Comparison of ENCODE assay signal across 16 mouse cellular contexts in the genomic region with DNA sequence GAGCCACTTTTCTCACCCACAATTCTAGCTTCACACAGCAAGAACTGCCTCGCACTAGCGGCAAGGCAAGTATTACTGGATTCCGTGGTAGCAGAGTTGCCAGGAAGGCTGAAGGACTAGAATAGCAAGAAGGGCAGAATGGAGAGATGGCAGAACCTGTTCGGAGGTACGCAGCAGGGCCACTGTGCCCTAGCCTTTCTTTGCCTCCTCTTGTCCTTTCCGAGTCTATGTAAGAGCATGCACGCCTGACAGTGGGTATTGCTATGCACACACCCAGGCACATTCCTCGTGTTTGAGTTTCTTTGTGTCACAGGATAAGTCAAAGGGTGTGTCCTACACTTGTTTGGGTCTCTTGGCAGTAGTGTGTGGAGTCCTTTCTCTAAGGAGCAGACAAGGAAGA.
DNase-seq lines count a peak whose midpoint lies in the region; ATAC-seq and TF ChIP-seq lines count a peak whose summit lies in the region.
"Had no signal": no experiment of that assay in that cellular context is flagged by ENCODE, and none has a peak within 500 bp of the region (broad histone marks: within the 10 kb centered on the region; RNA-seq: fewer than 3 reads in every experiment).

No protein-coding gene starts in this region.

- intact Hi-C loops in heart, postnatal 10 days (cut with DNase I), result no loop called here

- peaks cover 5% of the 10 kb centered on the region; the same call in 1 of the 2 replicates for H3K27me3 ChIP-seq in heart, embryonic 10.5 days (ENCODE audit: insufficient read depth, poor library complexity, severe bottlenecking)
- no peaks in the 10 kb centered on the region for H3K27me3 ChIP-seq in lung, embryonic 14.5 days (ENCODE audit: insufficient read depth, low read length)
- H3K27me3 ChIP-seq: CH12.LX; forebrain, embryonic 13.5 days; kidney, embryonic 15.5 days; midbrain, embryonic 15.5 days had no signal

- no peak overlapping the region for H3K4me3 ChIP-seq in heart, embryonic 10.5 days
- H3K4me3 ChIP-seq in lung, embryonic 14.5 days (ENCODE audit: low read depth, low read length), result no peak overlapping the region
- H3K4me3 ChIP-seq: forebrain, embryonic 13.5 days; kidney, embryonic 15.5 days; midbrain, embryonic 15.5 days had no signal

- H3K36me3 ChIP-seq in heart, embryonic 10.5 days, result no peaks in the 10 kb centered on the region
- no peaks in the 10 kb centered on the region for H3K36me3 ChIP-seq in lung, embryonic 14.5 days (ENCODE audit: insufficient read depth)
- H3K36me3 ChIP-seq: kidney, embryonic 15.5 days; midbrain, embryonic 15.5 days had no signal

- peak overlapping the region; percentile 36; the same call in 1 of the 2 replicates for H3K27ac ChIP-seq in heart, embryonic 10.5 days
- H3K27ac ChIP-seq in lung, embryonic 14.5 days (ENCODE audit: low read depth), result 0 out of 2 replicates have a peak overlapping the region, but pooled peaks have one; percentile 15
- H3K27ac ChIP-seq: kidney, embryonic 15.5 days; midbrain, embryonic 15.5 days had no signal

- no peak for DNase-seq in heart, embryonic 10.5 days (ENCODE audit: low spot score)
- DNase-seq in heart, postnatal 10 days, result no peak
- no peak for DNase-seq in lung, embryonic 14.5 days
- DNase-seq in lung, postnatal 10 days, result no peak
- DNase-seq in urinary bladder, postnatal 36 days (ENCODE audit: low spot score in 2 of 2), result peak; percentile 60 to 61
- no peak for DNase-seq in urinary bladder, postnatal 10 days (ENCODE audit: low spot score)
- DNase-seq: cerebellum, adult 9-11 months; gastrocnemius, postnatal 10 days; right cerebral cortex, adult 18-20 months; thymus, postnatal 14 days had no signal

- no peak overlapping the region for H3K4me2 ChIP-seq in lung, embryonic 14.5 days
- H3K4me2 ChIP-seq: forebrain, embryonic 13.5 days; kidney, embryonic 15.5 days; midbrain, embryonic 15.5 days had no signal

- no peaks in the 10 kb centered on the region for H3K9me3 ChIP-seq in heart, embryonic 10.5 days
- H3K9me3 ChIP-seq in lung, embryonic 14.5 days (ENCODE audit: low read depth, low read length), result no peaks in the 10 kb centered on the region
- H3K9me3 ChIP-seq: forebrain, embryonic 13.5 days; kidney, embryonic 15.5 days; midbrain, embryonic 15.5 days had no signal

- no peak for TF ChIP-seq CTCF in lung, embryonic 14.5 days (IDR thresholded peaks at IDR 0.05; ENCODE audit: low read depth)

- no peak overlapping the region for H3K9ac ChIP-seq in lung, embryonic 14.5 days
- H3K9ac ChIP-seq: forebrain, embryonic 13.5 days; kidney, embryonic 15.5 days; midbrain, embryonic 15.5 days had no signal

- ATAC-seq in lung, embryonic 14.5 days (ENCODE audit: insufficient read depth), result 0 out of 2 replicates have a peak, but pooled peaks have one; percentile 50
- ATAC-seq in CD4-positive, CD25-positive, alpha-beta regulatory T cell, adult 4 months, result no peak
- ATAC-seq: forebrain, embryonic 13.5 days; hindbrain, embryonic 16.5 days; midbrain, embryonic 15.5 days had no signal

- 70% methylated on average over 8 of the region's 8 CpGs for WGBS in heart, embryonic 10.5 days
- WGBS in lung, embryonic 14.5 days, result 55% methylated on average over 8 of the region's 8 CpGs

- H3K4me1 ChIP-seq in heart, embryonic 10.5 days, result peaks cover 78% of the 10 kb centered on the region
- H3K4me1 ChIP-seq in lung, embryonic 14.5 days (ENCODE audit: insufficient read depth), result peaks cover 23% of the 10 kb centered on the region

Comparison
In these comparisons a context has a peak if more than half of its experiments do, and no peak if none do; other contexts are left out.
1. DNase-seq: peak in urinary bladder, postnatal 36 days (2 of 2); none in heart, embryonic 10.5 days (single experiment), heart, postnatal 10 days (0 of 2), lung, embryonic 14.5 days (single experiment), lung, postnatal 10 days (single experiment) and urinary bladder, postnatal 10 days (single experiment).